In the genomic region with DNA sequence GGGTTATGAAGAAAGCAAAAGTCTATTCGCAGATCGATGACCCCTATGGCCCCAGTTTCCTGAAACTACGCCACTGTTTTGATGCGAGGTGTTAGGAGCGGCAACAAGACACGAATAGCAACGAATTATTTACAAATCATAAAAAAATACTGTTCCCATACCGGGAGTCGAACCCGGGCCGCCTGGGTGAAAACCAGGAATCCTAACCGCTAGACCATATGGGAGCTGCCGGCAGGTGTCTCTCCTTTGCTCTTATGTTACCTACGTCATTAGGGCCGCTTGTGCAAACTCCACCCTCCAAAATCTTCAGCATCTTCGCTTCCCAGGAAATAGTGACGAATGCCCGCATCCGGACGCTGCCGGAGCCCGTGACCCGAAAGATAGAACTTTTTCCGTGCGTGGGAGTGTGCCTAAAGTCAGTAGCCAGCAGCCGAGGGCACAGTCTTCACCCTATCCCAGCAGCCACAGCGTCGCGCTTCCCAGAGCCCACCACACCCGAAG, we compare ENCODE assay signal across 8 mouse cellular contexts. TPM values are rescaled to one million over a fixed set of nuclear protein-coding genes. Genes with fewer than 3 reads are reported as not detected.
A peak's percentile ranks its signal among the peaks of the same experiment; 100 is the strongest.
DNase-seq lines count a peak whose midpoint lies in the region; ATAC-seq lines count a peak whose summit lies in the region.

No protein-coding gene starts in this region.

- peaks cover 15% of the 10 kb centered on the region for H3K4me1 ChIP-seq in hindbrain, embryonic 12.5 days

- H3K9me3 ChIP-seq in hindbrain, embryonic 12.5 days (replicated peaks): peaks cover 22% of the 10 kb centered on the region

- peak overlapping the region; percentile 69 for H3K4me2 ChIP-seq in hindbrain, embryonic 12.5 days (replicated peaks)

- H3K27ac ChIP-seq in hindbrain, embryonic 12.5 days: peak overlapping the region; percentile 89

- peaks cover 21% of the 10 kb centered on the region for H3K36me3 ChIP-seq in hindbrain, embryonic 12.5 days

- H3K9ac ChIP-seq in hindbrain, embryonic 12.5 days: peak overlapping the region; percentile 68

- WGBS in hindbrain, embryonic 12.5 days: under 1% methylated on average over 30 of the region's 30 CpGs

- peak; percentile 15 for ATAC-seq in hindbrain, embryonic 12.5 days (ENCODE audit: low FRiP score)

- peak; percentile 97 for DNase-seq in NIH3T3 (ENCODE audit: low read depth)
- peak; percentile 96 to 98 for DNase-seq in cerebellum, postnatal 10 days
- peak; percentile 77 to 88 for DNase-seq in frontal cortex, postnatal 10 days (ENCODE audit: low spot score in 2 of 2)
- DNase-seq in layer of hippocampus, postnatal 14 days (ENCODE audit: low spot score in 2 of 2): peak; percentile 91 to 92
- DNase-seq in lung, postnatal 10 days: peak; percentile 91
- peak; percentile 85 for DNase-seq in ovary, postnatal 14 days (ENCODE audit: low spot score)
- DNase-seq in thymus, postnatal 10 days (ENCODE audit: low spot score in 2 of 2): peak; percentile 76 to 90

- H3K27me3 ChIP-seq in hindbrain, embryonic 12.5 days: no peaks in the 10 kb centered on the region

- peak overlapping the region; percentile 55 for H3K4me3 ChIP-seq in hindbrain, embryonic 12.5 days

RNA-seq across cellular contexts. Expression of gene Ccdc115, which starts 4.8 kb away (rescaled TPM):
- 61.4 and 62.9 TPM in 2 replicates for polyA plus RNA-seq in hindbrain, embryonic 12.5 days (2016; fragmentation: Nextera tagmentation; extraction: Ambion mirVana)
- total RNA-seq in layer of hippocampus, postnatal 14 days (2021): 10 to 100 TPM; 19.7 to 19.9 TPM

RNA-seq across cellular contexts. Expression of gene Imp4, which starts 4.9 kb away (rescaled TPM):
- 69.7 and 70.1 TPM in 2 replicates for polyA plus RNA-seq in hindbrain, embryonic 12.5 days (2016; fragmentation: Nextera tagmentation; extraction: Ambion mirVana)
- 10 to 100 TPM; 25.0 to 28.5 TPM for total RNA-seq in layer of hippocampus, postnatal 14 days (2021)

RNA-seq across cellular contexts. Expression of gene Ptpn18, which starts 24.9 kb away (rescaled TPM):
- 6.9 and 12.0 TPM in 2 replicates for polyA plus RNA-seq in hindbrain, embryonic 12.5 days (2016; fragmentation: Nextera tagmentation; extraction: Ambion mirVana)
- total RNA-seq in layer of hippocampus, postnatal 14 days (2021): 1 to 10 TPM; 3.4 to 5.2 TPM

Comparison
In these comparisons a context has a peak if more than half of its experiments do, and no peak if none do; other contexts are left out.
1. Peak in every context shown above with its lines: DNase-seq, ATAC-seq, H3K4me3 ChIP-seq and H3K27ac ChIP-seq.